Mouse (Mus musculus) gastrocnemius, postnatal 36 days (tissue): ENCODE measurements around the gene Prl8a6. TPM values are rescaled to one million over a fixed set of nuclear protein-coding genes. Genes with fewer than 3 reads are reported as not detected.

Source experiments
- DNase-seq, 2 experiments: peaks; one replicate each; pipeline ENCODE4 v3.0.0; 2022
- intact Hi-C: fragments of 180-260 bp; cut with DNase I; formaldehyde crosslinking; loops from one replicate; pipeline ENCODE4 v1.15.1; 2025
- long read RNA-seq, 2 experiments: library from polyadenylated mRNA; stranded (forward); transcript quantifications; one replicate each; pipeline ENCODE4 v2.0.0; 2021
- total RNA-seq, 2 experiments: library from RNA; stranded (reverse); gene quantifications; 2 replicates each; pipeline ENCODE4 v1.2.3; 2021

The Prl8a6 gene
- not detected for total RNA-seq
- long read RNA-seq, experiment 1 = 0 reads
- long read RNA-seq, experiment 2 = 0 reads

DNA sequence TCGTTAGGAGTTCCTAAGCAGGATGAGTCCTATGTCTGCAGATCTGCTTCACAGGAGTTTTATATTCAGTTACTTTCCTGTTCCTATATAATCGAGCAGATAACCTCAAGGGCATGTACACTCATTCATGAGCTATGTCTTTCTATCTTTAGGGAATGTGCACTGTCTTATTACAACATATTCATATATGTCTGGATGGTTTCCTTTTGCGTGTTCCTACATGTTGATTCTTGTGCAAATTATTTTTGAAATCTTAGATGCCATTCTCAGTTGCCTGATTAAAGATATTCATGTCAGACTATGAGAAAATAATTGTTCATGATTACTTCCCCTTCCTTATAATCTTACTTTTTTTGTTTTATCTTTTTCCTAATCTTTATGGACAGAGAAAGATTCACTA is at the start of gene Prl8a6:
Gene Prl8a6, minus strand, starts transcription at position 101 of the 400 bp plus-strand sequence.
- no peak for DNase-seq
- intact Hi-C loops = no loop called here

- no peak for DNase-seq
- intact Hi-C loops = no loop called here
These were observed 5.3 kb downstream of the Prl8a6 start for GRCm38 (mm10) chr13:27433159-27433558.

DNA sequence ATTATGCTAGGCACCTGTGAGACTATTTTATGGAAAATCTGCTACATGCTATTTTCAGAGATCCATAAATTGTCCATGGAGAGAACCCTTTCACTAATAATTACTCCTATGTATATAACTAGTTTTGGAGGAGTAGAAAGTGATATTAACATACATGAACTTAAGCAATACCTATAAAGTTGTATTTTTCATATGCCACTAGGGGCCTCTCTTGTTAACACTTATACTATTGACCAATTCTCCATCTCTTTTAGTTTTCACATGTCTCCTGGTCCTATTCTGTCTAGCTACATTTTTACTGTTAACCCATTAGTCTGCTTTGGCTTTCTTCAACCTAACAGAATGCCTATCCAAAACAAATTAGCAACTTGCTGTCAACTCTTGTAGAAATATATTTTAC is 24.8 kb downstream of the Prl8a6 start:
- DNase-seq = no peak

GRCm38 (mm10) chr13:27399061-27399724 is 39.3 kb downstream of the Prl8a6 start:
- no peak for DNase-seq
- intact Hi-C loops = no loop called here

More for the DNA sequence above, 24.8 kb downstream of the Prl8a6 start:
- intact Hi-C loops = no loop called here

GRCm38 (mm10) chr13:27390746-27391145 is 47.7 kb downstream of the Prl8a6 start, which contains the start of gene Prl2b1:
Gene Prl2b1, minus strand, starts transcription at chr13:27390846.
- intact Hi-C loops = no loop called here

More at GRCm38 (mm10) chr13:27390746-27391145, 47.7 kb downstream of the Prl8a6 start, which contains the start of gene Prl2b1:
- no peak for DNase-seq

Other genes starting within 250 kb of the Prl8a6 start
- gene Prl3c1, start 242.0 kb downstream of the Prl8a6 start, total RNA-seq = not detected
- not detected for gene Prl3b1, start 196.8 kb downstream of the Prl8a6 start, total RNA-seq
- gene Prl3a1, start 179.3 kb downstream of the Prl8a6 start, total RNA-seq = not detected
- gene Prl6a1, start 126.1 kb downstream of the Prl8a6 start, total RNA-seq = not detected
- not detected for gene Prl8a2, start 93.0 kb downstream of the Prl8a6 start, total RNA-seq
- not detected for gene Prl2b1, start 47.8 kb downstream of the Prl8a6 start, total RNA-seq
- not detected for gene Prl8a8, start 74.5 kb upstream of the Prl8a6 start, total RNA-seq
- gene Prl8a9, start 125.9 kb upstream of the Prl8a6 start, total RNA-seq = not detected
- gene Prl8a1, start 143.5 kb upstream of the Prl8a6 start, total RNA-seq = not detected
- gene Prl7b1, start 171.9 kb upstream of the Prl8a6 start, total RNA-seq = not detected
- gene Prl7a1, start 203.8 kb upstream of the Prl8a6 start, total RNA-seq = not detected
- not detected for gene Prl7a2, start 229.3 kb upstream of the Prl8a6 start, total RNA-seq